Mouse (Mus musculus) CH12.LX (cell line): ENCODE measurements around the gene Irs2. TPM values are rescaled to one million over a fixed set of nuclear protein-coding genes. Genes with fewer than 3 reads are reported as not detected.

Experiments
- DNase-seq: peaks from one replicate; pipeline ENCODE4 v3.0.0-alpha.2; 2013; ENCODE audit errors: extremely low read depth
- H3K27ac ChIP-seq: 2 replicates; pipeline ENCODE4 v1.5.1; 2012; ENCODE audit warnings: low read depth, mild to moderate bottlenecking, control low read depth, moderate library complexity; ENCODE audit not compliant: insufficient read depth
- H3K27me3 ChIP-seq: replicated peaks from 2 replicates; pipeline ENCODE3; 2012; ENCODE audit warnings: inconsistent platforms
- H3K36me3 ChIP-seq, 2 experiments: replicated peaks in 1 of 2; 2 replicates each; pipeline versions ENCODE3 to v1.6.1; 2012; ENCODE audit warnings: inconsistent platforms in 1 of 2, low read length in 1 of 2, mild to moderate bottlenecking in 1 of 2, mixed read lengths in 1 of 2, moderate library complexity in 1 of 2; ENCODE audit not compliant: control insufficient read depth in 1 of 2, insufficient read depth in 1 of 2
- H3K4me1 ChIP-seq, 2 experiments: 2 replicates each; pipeline ENCODE4 v1.6.1; 2012; ENCODE audit warnings: inconsistent platforms in 1 of 2, moderate library complexity in 1 of 2; ENCODE audit not compliant: insufficient read depth in 2 of 2, control insufficient read depth in 1 of 2
- H3K4me2 ChIP-seq: 2 replicates; pipeline ENCODE4 v1.6.1; 2012; ENCODE audit warnings: low read depth, mild to moderate bottlenecking, control low read depth; ENCODE audit not compliant: poor library complexity, insufficient read depth, severe bottlenecking
- H3K4me3 ChIP-seq, 3 experiments: fragments of 150-350 bp in 1 of 3; sonication (generic) in 1 of 3; replicated peaks in 1 of 3; 2 replicates each; pipeline versions ENCODE3 to v1.5.1; 2011 to 2012; ENCODE audit warnings: low read depth in 2 of 3, low read length in 2 of 3, mild to moderate bottlenecking in 2 of 3, moderate library complexity in 2 of 3, control low read depth in 1 of 3, improper control_type of control experiment in 1 of 3, inconsistent platforms in 1 of 3, mixed read lengths in 1 of 3; ENCODE audit not compliant: poor library complexity in 1 of 3
- H3K79me2 ChIP-seq: replicated peaks from 2 replicates; pipeline ENCODE4 v1.6.1; 2012; ENCODE audit warnings: mild to moderate bottlenecking, moderate library complexity; ENCODE audit not compliant: control insufficient read depth, poor library complexity, insufficient read depth, severe bottlenecking; ENCODE audit errors: extremely low read depth
- H3K9ac ChIP-seq: 2 replicates; pipeline ENCODE4 v1.6.1; 2012; ENCODE audit warnings: low read depth, mild to moderate bottlenecking, control low read depth, moderate library complexity; ENCODE audit not compliant: insufficient read depth
- H3K9me3 ChIP-seq: replicated peaks from 2 replicates; pipeline ENCODE3; 2012; ENCODE audit warnings: low read length, inconsistent platforms, mixed read lengths
- CHD2 ChIP-seq: IDR thresholded peaks from 2 replicates; pipeline ENCODE4 v1.6.1; 2011; ENCODE audit warnings: low read length, improper control_type of control experiment
- CTCF ChIP-seq, 2 experiments: IDR thresholded peaks in 1 of 2; conservative IDR thresholded peaks in 1 of 2; 2 replicates each; pipeline ENCODE4 v1.5.1; 2011 to 2012; ENCODE audit warnings: low read depth in 2 of 2, low read length in 2 of 2, improper control_type of control experiment in 1 of 2, inconsistent platforms in 1 of 2, mild to moderate bottlenecking in 1 of 2, moderate library complexity in 1 of 2
- ELF1 ChIP-seq: IDR thresholded peaks from 2 replicates; pipeline ENCODE4 v1.6.1; 2014; ENCODE audit warnings: low read depth, mild to moderate bottlenecking, inconsistent platforms, low read length, improper control_type of control experiment
- EP300 ChIP-seq: IDR thresholded peaks from 2 replicates; pipeline ENCODE4 v1.6.1; 2011; ENCODE audit warnings: low read length, improper control_type of control experiment
- ETS1 ChIP-seq: conservative IDR thresholded peaks from 2 replicates; pipeline ENCODE4 v1.6.1; 2012; ENCODE audit warnings: low read depth, mild to moderate bottlenecking, inconsistent platforms, low read length, improper control_type of control experiment, moderate library complexity
- GABPA ChIP-seq: IDR thresholded peaks from 2 replicates; pipeline ENCODE4 v1.6.1; 2012; ENCODE audit warnings: low read depth, low read length, improper control_type of control experiment, inconsistent platforms; ENCODE audit not compliant: insufficient replicate concordance
- IRF4 ChIP-seq: IDR thresholded peaks from 2 replicates; pipeline ENCODE4 v1.6.1; 2014; ENCODE audit warnings: low read depth, mild to moderate bottlenecking, inconsistent platforms, low read length, improper control_type of control experiment
- JUN ChIP-seq: IDR thresholded peaks from 2 replicates; pipeline ENCODE4 v1.6.1; 2011; ENCODE audit warnings: low read depth, mild to moderate bottlenecking, low read length, improper control_type of control experiment, moderate library complexity; ENCODE audit not compliant: insufficient read depth
- JUND ChIP-seq: conservative IDR thresholded peaks from 2 replicates; pipeline ENCODE4 v1.6.1; 2011; ENCODE audit warnings: low read depth, low read length, improper control_type of control experiment
- MXI1 ChIP-seq: IDR thresholded peaks from 2 replicates; pipeline ENCODE4 v1.6.1; 2011; ENCODE audit warnings: mild to moderate bottlenecking, low read depth, low read length, improper control_type of control experiment
- MYC ChIP-seq: IDR thresholded peaks from 2 replicates; pipeline ENCODE4 v1.6.1; 2011; ENCODE audit warnings: low read depth, mild to moderate bottlenecking, improper control_type of control experiment, low read length
- POLR2AphosphoS2 ChIP-seq: IDR thresholded peaks from 2 replicates; pipeline ENCODE4 v1.6.1; 2011; ENCODE audit warnings: low read depth, low read length, improper control_type of control experiment
- RCOR1 ChIP-seq: conservative IDR thresholded peaks from 2 replicates; pipeline ENCODE4 v1.6.1; 2012; ENCODE audit warnings: low read depth, mild to moderate bottlenecking, inconsistent platforms, low read length, improper control_type of control experiment
- SMC3 ChIP-seq: IDR thresholded peaks from 2 replicates; pipeline ENCODE4 v1.6.1; 2011; ENCODE audit warnings: low read depth, low read length, improper control_type of control experiment
- UBTF ChIP-seq: IDR thresholded peaks from 2 replicates; pipeline ENCODE4 v1.6.1; 2012; ENCODE audit warnings: low read depth, mild to moderate bottlenecking, inconsistent platforms, low read length, improper control_type of control experiment, moderate library complexity
- USF1 ChIP-seq: IDR thresholded peaks from 2 replicates; pipeline ENCODE4 v1.6.1; 2014; ENCODE audit warnings: low read depth, mild to moderate bottlenecking, inconsistent platforms, low read length, improper control_type of control experiment
- ZC3H11A ChIP-seq: IDR thresholded peaks from 2 replicates; pipeline ENCODE4 v1.6.1; 2012; ENCODE audit warnings: low read depth, mild to moderate bottlenecking, inconsistent platforms, low read length, improper control_type of control experiment
- ZNF384 ChIP-seq: IDR thresholded peaks from 2 replicates; pipeline ENCODE4 v1.6.1; 2012; ENCODE audit warnings: low read depth, low read length, improper control_type of control experiment, inconsistent platforms
- dilution Hi-C: fragments of 300-500 bp; cut with MboI; formaldehyde crosslinking; loops from 2 replicates; pipeline ENCODE4 v1.14.3; 2020; ENCODE audit warnings: low sequenced_read_pairs; ENCODE audit not compliant: extremely low pct_unique_long_range_greater_than_20kb, extremely low pct_ligation_motif_present
- in situ Hi-C: fragments of 300-500 bp; cut with MboI; formaldehyde crosslinking; loops from 3 replicates; pipeline ENCODE4 v1.14.3; 2019; ENCODE audit warnings: low sequenced_read_pairs, low pct_ligation_motif_present, low pct_unique_long_range_greater_than_20kb, mixed read lengths
- polyA plus RNA-seq: library from polyadenylated mRNA; unstranded; fragments of >175 nt; gene quantifications from 2 replicates; pipeline ENCODE4 v1.2.1, GENCODE M21; 2012; ENCODE audit warnings: low read depth; ENCODE audit not compliant: insufficient read length
- total RNA-seq, 2 experiments: library from RNA; depleted of rRNA; stranded (reverse); fragments of 300-350 nt in 1 of 2; fragments of >200 nt in 1 of 2; gene quantifications; 2 replicates each; pipeline ENCODE4 v1.2.3; 2012 to 2014

Irs2 gene
- total and polyA plus RNA-seq, 3 experiments, result 0.24 to 1.1 TPM; not detected in 1

DNA sequence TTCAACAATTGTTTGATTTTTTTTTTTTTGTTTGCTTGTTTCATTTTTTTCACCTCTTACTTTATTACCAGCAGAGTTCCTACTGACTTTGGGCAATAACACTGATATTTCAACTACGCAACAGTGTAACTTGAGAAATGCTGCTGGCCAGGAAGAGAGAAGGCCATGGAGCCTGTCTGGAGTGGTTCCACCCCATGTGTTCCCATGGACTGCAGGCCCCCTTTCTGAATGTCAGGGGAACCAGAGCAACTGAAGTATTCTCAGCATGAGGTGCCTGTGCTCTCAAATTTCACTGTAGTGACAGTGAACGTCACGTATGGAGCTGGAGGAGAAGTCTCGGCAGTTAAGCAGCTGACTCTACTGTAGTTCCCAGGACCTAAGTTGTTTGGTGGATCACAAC is 35.3 kb upstream of the Irs2 start:
- Histone ChIP-seq H3K9ac (no peak overlapping the region), H3K79me2 (no peaks in the 10 kb centered on the region), H3K27me3 (no peaks in the 10 kb centered on the region), H3K4me2 (no peak overlapping the region), H3K9me3 (no peaks in the 10 kb centered on the region), H3K27ac (no peak overlapping the region), H3K4me1 (peaks cover 0 to 11% of the 10 kb centered on the region in 2 experiments; a peak in 2 of 4 replicates), H3K4me3 (no peak overlapping the region), H3K36me3 (no peaks in the 10 kb centered on the region)
- dilution Hi-C loops, result no loop called here
- no peak for TF ChIP-seq ETS1
- in situ Hi-C loops, result no loop called here
- DNase-seq, result no peak

DNA sequence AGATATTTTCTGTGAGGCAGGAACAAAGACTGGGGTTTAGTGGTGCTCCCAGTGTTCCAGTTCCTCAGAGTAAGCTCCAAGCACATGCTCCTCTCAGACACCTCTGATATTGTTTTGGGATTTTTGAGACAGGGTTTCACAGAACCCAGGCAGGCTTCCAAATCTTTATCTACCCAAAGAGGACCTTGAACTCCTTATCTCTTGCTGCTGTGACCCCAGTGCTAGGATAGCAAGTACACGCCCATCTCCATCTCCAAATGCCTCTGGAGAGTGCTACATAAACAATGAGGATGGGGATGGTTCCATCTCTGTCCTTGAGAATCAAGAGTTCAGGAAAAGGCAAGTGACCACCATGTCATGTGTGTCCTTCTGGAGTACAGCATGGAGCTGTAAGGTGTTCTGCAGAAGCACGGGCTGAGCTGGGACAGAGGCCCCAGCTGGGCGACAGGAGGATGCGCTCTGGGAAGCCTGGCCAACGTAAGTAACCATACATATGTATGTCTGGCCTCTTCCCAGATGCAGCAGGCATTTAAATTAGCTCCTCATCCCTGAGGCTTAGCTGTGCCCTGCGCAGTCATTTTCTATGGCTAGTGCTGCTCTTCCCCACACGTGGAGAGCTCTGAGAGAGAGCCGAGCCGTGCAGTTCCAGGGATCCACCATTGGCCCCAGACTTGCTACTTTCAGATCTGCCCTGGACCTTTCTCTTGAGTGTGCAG is 34.8 kb upstream of the Irs2 start:
- no peak for TF ChIP-seq MXI1
- no peak for TF ChIP-seq POLR2AphosphoS2
- TF ChIP-seq ELF1, result no peak
- TF ChIP-seq IRF4, result no peak
- no peak for TF ChIP-seq MYC
- TF ChIP-seq CTCF (conservative IDR thresholded peaks at IDR 0.05 in 1 of 2, IDR thresholded peaks at IDR 0.05 in 1 of 2; ENCODE audit: low read depth in 2 of 2, low read length in 2 of 2), result no peak
- TF ChIP-seq USF1, result no peak
- no peak for TF ChIP-seq RCOR1
- no peak overlapping the region for H3K9ac ChIP-seq
- in situ Hi-C loops (no loop called here), dilution Hi-C loops (no loop called here)
- no peaks in the 10 kb centered on the region for H3K9me3 ChIP-seq
- H3K4me2 ChIP-seq, result no peak overlapping the region
- H3K4me1 ChIP-seq, result peaks cover 0 to 5% of the 10 kb centered on the region in 2 experiments; a peak in 2 of 4 replicates
- H3K36me3 ChIP-seq, result no peaks in the 10 kb centered on the region
- no peak overlapping the region for H3K27ac ChIP-seq
- DNase-seq, result no peak
- no peaks in the 10 kb centered on the region for H3K27me3 ChIP-seq
- no peak overlapping the region for H3K4me3 ChIP-seq
- no peaks in the 10 kb centered on the region for H3K79me2 ChIP-seq

DNA sequence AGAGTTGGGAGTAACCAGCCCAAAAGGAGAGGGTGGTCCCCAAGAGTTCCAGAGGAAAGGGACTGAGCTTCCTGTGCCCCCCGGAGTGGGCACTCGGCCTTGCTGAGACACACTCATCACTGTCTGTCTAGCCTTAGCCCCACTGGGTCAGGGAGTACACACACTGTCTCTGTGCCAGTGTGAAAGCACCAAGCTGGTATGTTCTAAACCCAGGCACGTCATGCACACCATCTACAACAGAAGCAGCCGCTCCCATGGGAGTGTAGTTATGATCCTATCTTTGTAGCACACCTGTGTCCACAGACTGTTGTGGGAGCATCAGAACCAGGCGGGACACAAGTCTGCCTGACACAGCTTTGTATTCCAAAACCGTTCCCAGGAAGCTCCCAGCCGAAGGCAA is 31.8 kb upstream of the Irs2 start:
- dilution Hi-C loops, result no loop called here
- Histone ChIP-seq H3K9me3 (no peaks in the 10 kb centered on the region), H3K4me3 (no peak overlapping the region), H3K4me1 (no peaks in the 10 kb centered on the region), H3K9ac (no peak overlapping the region), H3K4me2 (no peak overlapping the region), H3K27ac (no peak overlapping the region), H3K79me2 (no peaks in the 10 kb centered on the region), H3K36me3 (no peaks in the 10 kb centered on the region), H3K27me3 (no peaks in the 10 kb centered on the region)
- in situ Hi-C loops, result no loop called here
- TF ChIP-seq JUN (no peak), MXI1 (no peak), CHD2 (no peak), ELF1 (no peak), JUND (no peak), GABPA (no peak), ZC3H11A (no peak), EP300 (no peak), ZNF384 (no peak), UBTF (no peak), POLR2AphosphoS2 (no peak), RCOR1 (no peak), SMC3 (no peak)
- DNase-seq, result no peak
